Mouse (Mus musculus): ENCODE measurements around the gene Akap8l. TPM values are rescaled to one million over a fixed set of nuclear protein-coding genes. Genes with fewer than 3 reads are reported as not detected.

Akap8l gene
- polyA plus RNA-seq, 1 experiment = 32.7 TPM

DNA sequence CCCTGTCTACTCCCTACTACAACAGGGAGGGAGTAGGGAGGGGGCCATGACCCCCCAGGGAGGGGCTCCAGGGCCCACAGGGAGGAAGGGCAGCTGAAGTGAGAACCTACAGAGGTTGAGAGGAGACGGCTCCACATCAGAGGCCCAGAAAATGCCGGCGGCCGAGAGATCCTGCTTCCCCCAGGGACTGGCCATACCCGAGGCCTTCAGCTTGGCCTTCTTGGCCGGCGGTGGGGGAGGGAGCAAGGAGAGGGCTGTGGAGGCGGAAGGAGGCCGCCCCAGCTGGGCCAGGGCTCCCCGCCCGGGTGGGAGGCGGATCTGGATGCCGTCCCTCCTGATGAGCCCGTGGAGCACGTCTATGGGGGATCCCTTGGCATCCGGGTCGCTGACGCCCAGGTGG, 9.5 kb upstream of the Akap8l start:
- no peak for TF ChIP-seq POLR2A (IDR thresholded peaks at IDR 0.05; ENCODE audit: low read depth, low read length)
- TF ChIP-seq CTCF (IDR thresholded peaks at IDR 0.05; ENCODE audit: borderline replicate concordance, insufficient read depth, low read length) = no peak
- Histone ChIP-seq H3K4me1 (ENCODE audit: control insufficient read depth, insufficient read depth, low read length) (0 out of 2 replicates have a peak, but pooled peaks cover 2% of the 10 kb centered on the region), H3K27ac (ENCODE audit: insufficient read depth, low read length) (no peak overlapping the region), H3K4me3 (ENCODE audit: insufficient read depth, low read length) (no peak overlapping the region)

DNA sequence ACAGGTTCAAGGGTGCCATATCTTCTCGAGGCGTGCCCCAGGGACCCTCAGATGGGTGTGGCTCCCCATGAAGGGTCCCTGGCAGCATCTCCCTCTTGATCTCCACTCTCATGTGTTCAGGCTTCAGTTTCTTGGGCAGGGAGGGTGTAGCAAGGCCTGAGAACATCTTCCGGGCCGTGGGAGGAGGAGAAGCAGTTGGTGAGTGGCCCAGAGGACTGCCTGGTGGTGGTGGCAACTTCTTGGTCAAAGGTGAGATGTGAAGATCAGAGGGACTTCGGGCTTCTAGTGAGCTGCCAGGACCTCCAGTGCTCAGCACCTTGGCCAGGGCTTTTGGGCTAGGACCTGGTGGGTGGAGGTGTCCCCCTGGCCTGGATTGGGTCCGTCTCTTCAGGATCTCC, 8.5 kb upstream of the Akap8l start:
- H3K4me1 ChIP-seq (ENCODE audit: control insufficient read depth, insufficient read depth, low read length) = 0 out of 2 replicates have a peak, but pooled peaks cover 2% of the 10 kb centered on the region
- TF ChIP-seq CTCF (IDR thresholded peaks at IDR 0.05; ENCODE audit: borderline replicate concordance, insufficient read depth, low read length) = no peak
- no peak for TF ChIP-seq POLR2A (IDR thresholded peaks at IDR 0.05; ENCODE audit: low read depth, low read length)
- no peak overlapping the region for H3K4me3 ChIP-seq (ENCODE audit: insufficient read depth, low read length)
- H3K27ac ChIP-seq (ENCODE audit: insufficient read depth, low read length) = no peak overlapping the region

DNA sequence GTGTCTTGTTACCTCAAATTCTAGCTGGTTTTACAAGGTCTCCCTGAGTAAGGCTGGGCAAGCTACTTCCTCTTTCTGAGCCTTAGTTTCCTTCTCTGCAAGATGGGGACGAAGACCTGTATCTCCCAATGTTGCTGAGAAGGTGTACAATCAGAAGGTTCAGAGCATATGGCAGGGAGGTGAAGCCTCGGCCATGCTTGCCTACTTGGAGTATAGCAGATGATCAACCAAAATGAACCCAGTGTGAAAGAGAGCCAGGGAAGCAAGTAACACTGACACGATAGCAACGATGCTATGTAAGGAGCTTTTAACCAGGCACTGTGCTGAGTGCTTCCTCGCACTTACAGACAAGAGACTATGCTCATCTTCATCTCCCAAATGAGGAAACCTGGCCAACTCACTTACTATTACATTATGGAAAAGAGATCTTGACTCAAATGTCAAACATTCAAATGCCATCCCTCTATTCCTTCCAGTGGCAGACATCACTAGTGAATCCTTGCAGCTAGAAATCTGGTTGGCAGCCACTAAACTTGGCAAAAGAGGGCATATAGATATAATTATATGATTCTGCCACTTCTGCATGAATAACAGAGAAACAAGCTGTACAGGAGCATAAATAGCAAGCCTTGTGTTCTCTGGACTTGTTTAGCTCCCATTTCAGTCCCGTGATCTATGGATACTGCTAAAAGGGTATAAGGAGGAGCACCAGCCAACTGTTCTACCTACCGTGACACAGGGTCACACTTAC, 8.0 kb upstream of the Akap8l start:
- TF ChIP-seq CTCF (IDR thresholded peaks at IDR 0.05; ENCODE audit: borderline replicate concordance, insufficient read depth, low read length) = no peak
- no peak for TF ChIP-seq POLR2A (IDR thresholded peaks at IDR 0.05; ENCODE audit: low read depth, low read length)
- H3K4me3 ChIP-seq (ENCODE audit: insufficient read depth, low read length) = no peak overlapping the region
- 0 out of 2 replicates have a peak, but pooled peaks cover 2% of the 10 kb centered on the region for H3K4me1 ChIP-seq (ENCODE audit: control insufficient read depth, insufficient read depth, low read length)
- H3K27ac ChIP-seq (ENCODE audit: insufficient read depth, low read length) = no peak overlapping the region

DNA sequence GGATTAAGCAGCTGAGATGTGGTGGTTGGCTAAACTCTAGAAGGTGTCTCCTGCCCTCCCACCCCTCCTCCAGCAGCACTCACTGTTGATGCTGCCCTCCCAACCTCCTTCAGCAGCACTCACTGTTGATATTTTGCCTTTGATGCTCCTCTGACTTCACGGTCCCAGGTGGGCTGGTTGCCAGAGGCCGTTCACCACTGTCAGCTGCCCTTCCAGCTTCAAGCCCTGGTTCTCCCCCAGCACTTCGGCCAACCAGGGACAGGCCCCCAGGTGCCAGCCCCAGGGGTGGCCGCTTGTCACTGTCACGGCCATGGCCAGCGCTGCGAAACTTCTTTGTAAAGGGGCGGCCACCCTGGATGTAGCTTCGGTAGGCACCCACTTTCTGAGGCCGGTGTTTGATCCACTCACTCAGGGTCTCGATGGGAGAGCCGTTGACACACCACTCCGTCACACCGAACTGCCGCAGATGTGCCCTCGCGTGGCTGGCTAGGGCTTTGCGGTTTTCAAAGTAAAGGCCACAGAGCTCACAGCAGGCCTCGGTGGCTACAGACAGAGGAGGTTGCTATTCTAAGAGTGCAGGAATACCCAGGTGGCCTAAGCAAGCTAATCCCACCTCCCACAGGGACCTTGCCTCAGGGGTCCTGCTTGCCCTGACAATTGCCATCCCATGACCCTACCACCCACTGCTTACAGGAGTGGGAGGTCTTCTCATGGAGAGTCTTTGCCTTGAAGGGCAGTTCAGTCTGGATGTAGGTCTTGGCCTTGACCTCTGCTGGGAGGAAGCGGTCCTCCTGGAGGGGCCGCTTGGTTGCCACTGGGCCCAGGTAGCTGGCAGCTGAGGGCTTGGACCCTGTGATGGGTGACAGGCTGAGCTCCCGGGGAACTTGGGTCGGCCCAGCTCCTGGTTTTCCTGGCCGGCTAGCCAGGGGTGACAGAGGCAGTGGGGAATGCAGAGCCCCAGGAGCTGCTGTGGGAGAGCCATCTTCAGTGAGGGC, 6.7 kb upstream of the Akap8l start:
- TF ChIP-seq CTCF (IDR thresholded peaks at IDR 0.05; ENCODE audit: borderline replicate concordance, insufficient read depth, low read length) (no peak), POLR2A (IDR thresholded peaks at IDR 0.05; ENCODE audit: low read depth, low read length) (no peak)
- H3K4me1 ChIP-seq (ENCODE audit: control insufficient read depth, insufficient read depth, low read length) = no peaks in the 10 kb centered on the region
- H3K27ac ChIP-seq (ENCODE audit: insufficient read depth, low read length) = no peak overlapping the region
- H3K4me3 ChIP-seq (ENCODE audit: insufficient read depth, low read length) = no peak overlapping the region

DNA sequence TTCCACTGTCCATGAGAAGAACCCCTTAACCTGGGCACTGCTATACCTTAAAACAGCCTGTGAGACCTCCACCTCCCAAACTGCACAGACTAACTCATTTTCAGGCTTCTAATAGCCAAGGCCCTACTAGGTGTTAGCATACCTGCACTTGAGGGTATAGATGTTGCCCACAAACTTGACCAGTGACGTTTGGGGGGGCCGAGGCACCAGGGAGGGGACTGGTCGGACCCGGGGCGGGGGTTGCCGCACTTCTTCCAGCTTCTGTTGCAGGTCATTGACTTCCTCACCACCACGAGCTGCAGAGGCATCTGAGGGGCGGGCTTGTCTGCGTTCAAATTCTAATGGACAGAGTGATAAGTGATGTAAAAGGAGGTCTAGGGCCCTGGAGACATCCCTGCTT, 5.9 kb upstream of the Akap8l start:
- no peak for TF ChIP-seq POLR2A (IDR thresholded peaks at IDR 0.05; ENCODE audit: low read depth, low read length)
- TF ChIP-seq CTCF (IDR thresholded peaks at IDR 0.05; ENCODE audit: borderline replicate concordance, insufficient read depth, low read length) = no peak
- Histone ChIP-seq H3K27ac (ENCODE audit: insufficient read depth, low read length) (no peak overlapping the region), H3K4me3 (ENCODE audit: insufficient read depth, low read length) (no peak overlapping the region), H3K4me1 (ENCODE audit: control insufficient read depth, insufficient read depth, low read length) (no peaks in the 10 kb centered on the region)

DNA sequence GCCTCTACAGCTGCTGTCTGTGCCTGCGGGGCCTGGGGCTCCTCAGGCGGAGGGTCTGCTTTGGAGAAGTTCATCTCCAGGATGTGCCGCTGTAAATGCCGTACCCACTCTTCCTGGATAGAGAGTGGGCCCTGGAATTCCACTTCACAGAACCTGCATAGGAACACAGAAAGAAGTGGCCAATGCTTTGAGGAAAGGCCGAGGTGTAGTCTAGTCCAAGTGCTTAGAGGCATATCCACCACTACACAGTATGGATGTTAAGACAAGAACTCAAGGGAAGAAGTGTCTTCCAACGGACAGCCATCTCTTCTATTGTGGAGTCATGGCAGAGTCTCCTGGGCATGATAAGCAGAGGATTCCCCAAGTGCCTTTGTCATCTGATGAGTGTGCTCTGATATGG, 4.6 kb upstream of the Akap8l start:
- Histone ChIP-seq H3K27ac (ENCODE audit: insufficient read depth, low read length) (no peak overlapping the region), H3K4me3 (ENCODE audit: insufficient read depth, low read length) (no peak overlapping the region), H3K4me1 (ENCODE audit: control insufficient read depth, insufficient read depth, low read length) (no peaks in the 10 kb centered on the region)
- no peak for TF ChIP-seq POLR2A (IDR thresholded peaks at IDR 0.05; ENCODE audit: low read depth, low read length)

DNA sequence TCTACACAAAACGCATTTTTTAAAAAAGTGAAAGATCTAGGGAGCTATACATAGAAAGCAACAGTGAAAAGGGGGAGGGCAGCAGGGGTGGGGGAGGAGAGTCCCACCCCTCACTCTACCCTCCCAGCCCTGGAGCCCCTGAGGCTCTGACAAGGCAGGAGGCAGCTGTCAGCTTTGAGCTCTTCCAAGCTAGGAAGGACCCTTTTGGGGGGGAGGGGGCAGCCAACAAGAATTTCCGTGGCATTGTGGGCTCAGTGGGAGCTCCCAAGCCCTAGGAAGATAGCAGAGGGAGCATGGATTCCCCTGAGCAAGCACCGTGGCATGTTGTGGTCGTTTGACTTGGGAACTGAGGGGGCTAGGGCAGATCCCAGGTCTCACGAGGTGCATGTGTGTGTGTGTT, 3.8 kb upstream of the Akap8l start:
- Histone ChIP-seq H3K4me3 (ENCODE audit: insufficient read depth, low read length) (no peak overlapping the region), H3K27ac (ENCODE audit: insufficient read depth, low read length) (no peak overlapping the region)
- TF ChIP-seq POLR2A (IDR thresholded peaks at IDR 0.05; ENCODE audit: low read depth, low read length) (no peak), CTCF (IDR thresholded peaks at IDR 0.05; ENCODE audit: borderline replicate concordance, insufficient read depth, low read length) (no peak)

DNA sequence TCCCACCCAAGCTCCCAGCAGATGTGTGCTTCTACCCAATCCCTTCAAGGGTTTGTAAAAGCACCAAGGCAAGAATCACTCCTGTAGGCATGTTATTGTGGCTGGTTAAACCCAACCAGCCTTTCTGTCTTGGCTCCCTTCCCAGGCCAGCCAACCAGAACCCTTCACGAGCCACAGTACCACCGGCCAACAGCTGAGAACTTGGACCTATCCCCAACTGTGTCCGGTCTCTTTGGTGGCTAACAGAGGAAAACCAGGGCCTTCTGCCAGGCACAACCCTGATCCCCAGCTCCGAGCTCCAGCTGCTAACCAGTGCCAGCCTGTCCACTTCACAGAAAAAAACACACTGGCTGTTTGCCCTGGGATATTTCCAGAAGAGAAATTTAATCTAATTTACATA, 3.3 kb upstream of the Akap8l start:
- Histone ChIP-seq H3K27ac (ENCODE audit: insufficient read depth, low read length) (no peak overlapping the region), H3K4me1 (ENCODE audit: control insufficient read depth, insufficient read depth, low read length) (no peaks in the 10 kb centered on the region; the same call in 1 of the 2 replicates), H3K4me3 (ENCODE audit: insufficient read depth, low read length) (no peak overlapping the region)
- TF ChIP-seq POLR2A (IDR thresholded peaks at IDR 0.05; ENCODE audit: low read depth, low read length) (no peak), CTCF (IDR thresholded peaks at IDR 0.05; ENCODE audit: borderline replicate concordance, insufficient read depth, low read length) (no peak)

More for the DNA sequence above, 3.8 kb upstream of the Akap8l start:
- H3K4me1 ChIP-seq (ENCODE audit: control insufficient read depth, insufficient read depth, low read length) = no peaks in the 10 kb centered on the region

DNA sequence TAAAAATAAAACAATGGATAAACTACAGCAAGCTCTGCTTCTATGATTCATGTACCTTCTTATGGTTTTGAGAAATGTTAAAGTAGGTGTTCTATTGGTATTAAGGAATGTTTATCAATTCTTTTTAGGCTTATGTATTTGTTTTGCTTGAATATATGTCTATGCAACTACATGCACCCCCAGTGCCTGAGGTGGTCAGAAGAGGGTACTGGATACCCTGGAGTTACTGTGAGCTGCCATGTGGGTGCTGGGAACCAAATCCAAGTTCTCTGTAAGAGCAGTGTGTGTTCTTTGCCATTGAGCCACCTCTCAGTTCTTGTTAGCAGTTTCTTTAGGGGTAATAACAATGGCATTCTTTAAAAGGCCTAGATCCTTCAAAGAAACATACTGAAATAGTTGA, 1.3 kb upstream of the Akap8l start:
- Histone ChIP-seq H3K4me3 (ENCODE audit: insufficient read depth, low read length) (no peak overlapping the region), H3K4me1 (ENCODE audit: control insufficient read depth, insufficient read depth, low read length) (peaks cover 1% of the 10 kb centered on the region; the same call in 1 of the 2 replicates), H3K27ac (ENCODE audit: insufficient read depth, low read length) (no peak overlapping the region)
- TF ChIP-seq POLR2A (IDR thresholded peaks at IDR 0.05; ENCODE audit: low read depth, low read length) = no peak
- no peak for TF ChIP-seq CTCF (IDR thresholded peaks at IDR 0.05; ENCODE audit: borderline replicate concordance, insufficient read depth, low read length)

DNA sequence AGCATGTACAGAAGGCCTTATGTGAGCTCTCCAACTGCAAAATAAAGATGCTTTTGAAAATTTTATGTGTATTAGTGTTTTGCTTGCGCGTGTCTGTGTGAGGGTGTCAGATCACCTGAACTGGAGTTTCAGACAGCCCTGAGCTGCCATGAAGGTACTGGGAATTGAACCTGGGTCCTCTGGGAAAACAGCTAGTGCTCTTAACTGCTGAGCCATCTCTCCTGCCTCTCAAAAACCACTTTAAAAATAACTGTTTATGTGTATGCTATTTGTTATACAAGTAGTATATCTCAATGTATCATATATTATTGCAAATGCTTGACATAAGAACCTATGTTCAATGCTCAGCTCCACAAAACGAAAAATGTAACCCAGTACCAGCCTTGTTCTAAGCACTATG, 862 bp upstream of the Akap8l start:
- TF ChIP-seq POLR2A (IDR thresholded peaks at IDR 0.05; ENCODE audit: low read depth, low read length) (no peak), CTCF (IDR thresholded peaks at IDR 0.05; ENCODE audit: borderline replicate concordance, insufficient read depth, low read length) (no peak)
- Histone ChIP-seq H3K27ac (ENCODE audit: insufficient read depth, low read length) (no peak overlapping the region), H3K4me3 (ENCODE audit: insufficient read depth, low read length) (no peak overlapping the region), H3K4me1 (ENCODE audit: control insufficient read depth, insufficient read depth, low read length) (peaks cover 1% of the 10 kb centered on the region; the same call in 1 of the 2 replicates)
